Mouse (Mus musculus): Measurements from ENCODE around the gene Nrl.

Nrl gene

GRCm38 (mm10) chr14:55524785-55525184, at the start of gene Nrl:
TSS of gene Nrl (minus strand) at chr14:55524981.
- DNase-seq: no peak

GRCm38 (mm10) chr14:55571760-55572159, 47.0 kb upstream of the Nrl start:
- no peak for DNase-seq

GRCm38 (mm10) chr14:55570588-55570987, 45.8 kb upstream of the Nrl start:
- no peak for DNase-seq

- DNase-seq: no peak
These were observed 42.7 kb upstream of the Nrl start for GRCm38 (mm10) chr14:55567496-55567895.

GRCm38 (mm10) chr14:55565748-55566147, 41.0 kb upstream of the Nrl start:
- DNase-seq: no peak

- no peak for DNase-seq
These were observed 38.5 kb upstream of the Nrl start for GRCm38 (mm10) chr14:55563249-55563648.

- no peak for DNase-seq
These were observed 37.1 kb upstream of the Nrl start for GRCm38 (mm10) chr14:55561860-55562259.

- DNase-seq: peak; percentile 96 to 100
These were observed 35.7 kb upstream of the Nrl start, which contains the start of gene A730061H03Rik for GRCm38 (mm10) chr14:55560202-55561073. TSS of gene A730061H03Rik (minus strand) at chr14:55560406.

GRCm38 (mm10) chr14:55559799-55560201, 35.0 kb upstream of the Nrl start, which contains the start of gene Dcaf11:
TSS of gene Dcaf11 (plus strand) at chr14:55560006.
- DNase-seq: peak; percentile 92 to 94

GRCm38 (mm10) chr14:55558740-55559448, 34.1 kb upstream of the Nrl start:
- DNase-seq: no peak

- no peak for DNase-seq
These were observed 32.8 kb upstream of the Nrl start for GRCm38 (mm10) chr14:55557587-55557986.

- DNase-seq: peak; percentile 78 to 82
These were observed 32.2 kb upstream of the Nrl start for GRCm38 (mm10) chr14:55557003-55557402.

- no peak for DNase-seq
These were observed 31.0 kb upstream of the Nrl start for GRCm38 (mm10) chr14:55555788-55556187.

GRCm38 (mm10) chr14:55554635-55555034, 29.9 kb upstream of the Nrl start:
- no peak for DNase-seq

GRCm38 (mm10) chr14:55551794-55552193, 27.0 kb upstream of the Nrl start:
- DNase-seq: no peak

- no peak for DNase-seq
These were observed 26.6 kb upstream of the Nrl start for GRCm38 (mm10) chr14:55551347-55551746.

GRCm38 (mm10) chr14:55550191-55550590, 25.4 kb upstream of the Nrl start:
- peak; percentile 23 to 27 for DNase-seq

- peak; percentile 30 to 51 for DNase-seq
These were observed 19.6 kb upstream of the Nrl start for GRCm38 (mm10) chr14:55544334-55544733.

- DNase-seq: no peak
These were observed 17.5 kb upstream of the Nrl start for GRCm38 (mm10) chr14:55542268-55542667.

GRCm38 (mm10) chr14:55540787-55541321, 16.1 kb upstream of the Nrl start:
- DNase-seq: peak; percentile 82 to 84

- peak; percentile 87 to 93 for DNase-seq
These were observed 15.4 kb upstream of the Nrl start, which contains the start of gene Pck2 for GRCm38 (mm10) chr14:55540067-55540786. TSS of gene Pck2 (plus strand) at chr14:55540266.

- DNase-seq: peak; percentile 25 to 29
These were observed 11.4 kb upstream of the Nrl start for GRCm38 (mm10) chr14:55536116-55536745.

Data from cerebellum, adult 18-20 months (tissue).